ENCODE assay signal across 9 mouse cellular contexts in the genomic region with DNA sequence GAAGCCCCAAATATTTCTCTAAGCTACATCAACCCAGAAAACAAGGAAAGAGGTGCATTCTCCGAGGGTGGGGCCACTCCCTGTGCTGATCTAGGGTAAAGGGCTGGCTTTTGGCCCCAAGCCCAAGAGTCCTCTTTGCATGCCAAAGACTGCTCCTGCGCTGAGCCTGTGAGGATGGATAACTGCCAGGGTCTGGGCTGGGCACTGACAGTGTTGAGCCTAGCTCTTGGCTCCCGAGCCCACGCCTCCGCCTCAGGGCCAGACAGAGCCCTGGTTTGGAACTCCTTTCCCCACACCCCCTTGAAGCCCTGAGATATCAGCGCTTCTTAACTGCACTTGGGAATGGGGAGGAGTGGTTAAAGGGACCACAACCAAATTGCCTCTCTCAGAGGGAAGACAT. TPM values are rescaled to one million over a fixed set of nuclear protein-coding genes. Genes with fewer than 3 reads are reported as not detected.
A peak's percentile ranks its signal among the peaks of the same experiment; 100 is the strongest.
DNase-seq lines count a peak whose midpoint lies in the region; ATAC-seq and TF ChIP-seq lines count a peak whose summit lies in the region.
"Had no signal": no experiment of that assay in that cellular context is flagged by ENCODE, and none has a peak within 500 bp of the region (broad histone marks: within the 10 kb centered on the region; RNA-seq: fewer than 3 reads in every experiment).

No protein-coding gene starts in this region.

- no peak overlapping the region for H3K9ac ChIP-seq in liver, adult 2 months (ENCODE audit: low read depth, low read length)
- no peak overlapping the region for H3K9ac ChIP-seq in liver, embryonic 11.5 days (ENCODE audit: low read depth, low read length)

- no peaks in the 10 kb centered on the region for H3K9me3 ChIP-seq in liver, embryonic 11.5 days (ENCODE audit: control insufficient read depth, low read length)

- no peak for ATAC-seq in liver, embryonic 11.5 days (replicated peaks; ENCODE audit: low FRiP score)

- peak; percentile 8 for DNase-seq in liver, adult 2 months (ENCODE audit: extremely low read depth, low read depth, low spot score)
- DNase-seq in liver, embryonic 11.5 days (ENCODE audit: low spot score): no peak
- DNase-seq in brain, embryonic 14.5 days (ENCODE audit: low read depth): peak; percentile 86
- DNase-seq in gastrocnemius, postnatal 10 days: peak; percentile 48
- DNase-seq in kidney, postnatal 36 days: peak; percentile 55 to 74
- peak; percentile 27 for DNase-seq in skeletal muscle tissue, adult 2 months (ENCODE audit: low read depth, low spot score)
- DNase-seq in c-Kit-positive CD71-positive TER-119-positive erythroid progenitor cells, embryonic 14.5 days (ENCODE audit: low spot score): no peak
- DNase-seq in retina, embryonic 14.5 days (ENCODE audit: low spot score): no peak

- H3K27ac ChIP-seq in liver, adult 2 months (replicated peaks; ENCODE audit: insufficient read depth, low read depth, low read length): no peak overlapping the region
- no peak overlapping the region for H3K27ac ChIP-seq in liver, embryonic 11.5 days (ENCODE audit: low read depth, low read length)

- TF ChIP-seq CTCF in liver, adult 2 months (IDR thresholded peaks at IDR 0.05; ENCODE audit: low read depth, low read length): no peak
- no peak for TF ChIP-seq CTCF in brain, embryonic 14.5 days (IDR thresholded peaks at IDR 0.05; ENCODE audit: borderline replicate concordance, extremely low read depth, insufficient read depth, insufficient read length)

- no peaks in the 10 kb centered on the region for H3K36me3 ChIP-seq in liver, adult 2 months (ENCODE audit: control insufficient read depth, insufficient read depth, low read length)
- no peaks in the 10 kb centered on the region for H3K36me3 ChIP-seq in liver, embryonic 11.5 days (ENCODE audit: control insufficient read depth, insufficient read depth, low read length)

- H3K27me3 ChIP-seq in liver, adult 2 months (ENCODE audit: control insufficient read depth, insufficient read depth, low read length): peaks cover 2% of the 10 kb centered on the region; the same call in 1 of the 2 replicates
- H3K27me3 ChIP-seq in liver, embryonic 11.5 days (replicated peaks; ENCODE audit: control insufficient read depth, insufficient read depth, low read length): peaks cover 3% of the 10 kb centered on the region; the same call in 1 of the 2 replicates

- WGBS in liver, adult 2 months: 64% methylated on average over 6 of the region's 6 CpGs
- WGBS in liver, embryonic 11.5 days: 74% methylated on average over 6 of the region's 6 CpGs

- H3K4me3 ChIP-seq in liver, adult 2 months (ENCODE audit: insufficient read depth, low read depth, low read length): no peak overlapping the region
- H3K4me3 ChIP-seq in liver, embryonic 11.5 days (ENCODE audit: low read depth, low read length): no peak overlapping the region

- no peak overlapping the region for H3K4me2 ChIP-seq in liver, embryonic 11.5 days

- no peaks in the 10 kb centered on the region for H3K79me2 ChIP-seq in liver, adult 2 months (ENCODE audit: control insufficient read depth, insufficient read depth, low read length)

- H3K4me1 ChIP-seq in liver, adult 2 months (ENCODE audit: control insufficient read depth, insufficient read depth, low read length): no peaks in the 10 kb centered on the region
- no peaks in the 10 kb centered on the region for H3K4me1 ChIP-seq in liver, embryonic 11.5 days (replicated peaks; ENCODE audit: control insufficient read depth, insufficient read depth, low read length)

- no peak for TF ChIP-seq POLR2A in liver, adult 2 months (IDR thresholded peaks at IDR 0.05; ENCODE audit: extremely low read depth, insufficient read depth, low read length)
- TF ChIP-seq POLR2A in brain, embryonic 14.5 days (IDR thresholded peaks at IDR 0.05; ENCODE audit: borderline replicate concordance, extremely low read depth, insufficient read depth, insufficient read length, poor library complexity, severe bottlenecking): no peak

RNA-seq across cellular contexts. Expression of a gene that starts 28.8 kb away (rescaled TPM):
- under 0.01 TPM in 1 of 2 replicates, not detected in the other for total RNA-seq in liver, adult 2 months (2014; rRNA removed)
- polyA plus RNA-seq in liver, adult 2 months (2012; rRNA removed): not detected in 2 replicates
- not detected in 2 replicates for polyA plus RNA-seq in liver, embryonic 11.5 days (2014; fragmentation: Nextera tagmentation; extraction: Ambion mirVana)
- polyA plus RNA-seq in brain, embryonic 14.5 days (2012; rRNA removed): not detected in 2 replicates
- 1 to 10 TPM; 1.1 to 2.0 TPM for total RNA-seq in gastrocnemius, postnatal 10 days (2021)
- total RNA-seq: hematopoietic stem cell, adult 5-6 weeks had no signal

Comparison
In these comparisons a context has a peak if more than half of its experiments do, and no peak if none do; other contexts are left out.
1. DNase-seq: peak in liver, adult 2 months (single experiment), brain, embryonic 14.5 days (single experiment), gastrocnemius, postnatal 10 days (single experiment), kidney, postnatal 36 days (2 of 2) and skeletal muscle tissue, adult 2 months (single experiment); none in liver, embryonic 11.5 days (single experiment), c-Kit-positive CD71-positive TER-119-positive erythroid progenitor cells, embryonic 14.5 days (single experiment) and retina, embryonic 14.5 days (single experiment).